Mouse (Mus musculus) midbrain, embryonic 16.5 days (tissue): ENCODE results near the gene Prkce. TPM values are rescaled to one million over a fixed set of nuclear protein-coding genes. Genes with fewer than 3 reads are reported as not detected.

Source experiments
- ATAC-seq: fragments of 200-750 bp; cut with Nextera tagmentation; 2 replicates; pipeline ENCODE4 v1.8.0; 2017; ENCODE audit warnings: moderate TSS enrichment
- H3K27ac ChIP-seq: fragments of 300-500 bp; sonication (generic); 2 replicates; pipeline ENCODE4 v1.5.1; 2014; ENCODE audit warnings: mild to moderate bottlenecking, low read length, mixed read lengths
- H3K27me3 ChIP-seq: fragments of 300-500 bp; sonication (generic); 2 replicates; pipeline ENCODE4 v1.6.1; 2014; ENCODE audit warnings: low read depth, low read length, mixed read lengths; ENCODE audit not compliant: control insufficient read depth, insufficient read depth
- H3K36me3 ChIP-seq: fragments of 300-500 bp; sonication (generic); 2 replicates; pipeline ENCODE4 v1.6.1; 2014; ENCODE audit warnings: mild to moderate bottlenecking, low read length, moderate library complexity, mixed read lengths; ENCODE audit not compliant: control insufficient read depth, insufficient read depth
- H3K4me1 ChIP-seq: fragments of 300-500 bp; sonication (generic); 2 replicates; pipeline ENCODE4 v1.6.1; 2014; ENCODE audit warnings: mild to moderate bottlenecking, low read length, mixed read lengths; ENCODE audit not compliant: control insufficient read depth, insufficient read depth
- H3K4me2 ChIP-seq: fragments of 300-500 bp; sonication (generic); 2 replicates; pipeline ENCODE4 v1.6.1; 2014; ENCODE audit warnings: mild to moderate bottlenecking, low read length, mixed read lengths
- H3K4me3 ChIP-seq: fragments of 300-500 bp; sonication (generic); 2 replicates; pipeline ENCODE4 v1.5.1; 2014; ENCODE audit warnings: low read depth, mild to moderate bottlenecking, low read length, moderate library complexity, mixed read lengths
- H3K9ac ChIP-seq: fragments of 300-500 bp; sonication (generic); 2 replicates; pipeline ENCODE4 v1.6.1; 2014; ENCODE audit warnings: low read depth, low read length, mixed read lengths
- H3K9me3 ChIP-seq: fragments of 300-500 bp; sonication (generic); replicated peaks from 2 replicates; pipeline ENCODE4 v1.6.1; 2014; ENCODE audit warnings: mild to moderate bottlenecking, low read length, mixed read lengths; ENCODE audit not compliant: control insufficient read depth, poor library complexity, severe bottlenecking
- WGBS: fragments of 180-500 bp; shearing (Covaris S2); extraction: QIAGEN DNeasy Blood & Tissue Kit; methylation state at CpG from one replicate; pipeline ENCODE4 v1.1.7; 2014; 5-methylcytosine and 5-hydroxymethylcytosine counted together
- polyA plus RNA-seq: library from polyadenylated mRNA; unstranded; fragments of >200 nt; fragmentation: Nextera tagmentation; extraction: Ambion mirVana; gene quantifications from 2 replicates; pipeline ENCODE4 v1.2.1, GENCODE M21; 2015

The Prkce gene
- polyA plus RNA-seq, 1 experiment from 2014 or later: 41.5 TPM

DNA sequence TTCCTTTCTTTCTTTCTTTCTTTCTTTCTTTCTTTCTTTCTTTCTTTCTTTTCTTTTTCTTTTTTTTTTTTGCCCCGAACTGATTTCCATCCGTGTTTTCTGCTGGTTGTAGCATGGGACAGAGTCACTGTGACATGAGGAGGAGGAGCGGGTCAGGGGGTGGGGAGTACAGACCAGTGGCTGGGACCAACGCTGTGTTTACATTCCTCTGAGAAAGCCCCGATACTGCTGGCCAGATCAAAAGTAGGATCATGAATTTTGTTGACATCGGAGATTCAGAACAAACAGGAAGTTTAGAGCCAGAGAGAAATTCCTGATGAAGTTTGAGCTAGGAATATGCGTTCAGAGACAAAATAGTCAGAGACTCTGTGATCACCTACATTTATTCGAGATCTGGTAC lies 405.0 kb downstream of the Prkce start:
- no peak overlapping the region for H3K4me2 ChIP-seq
- H3K4me3 ChIP-seq: no peak overlapping the region
- no peaks in the 10 kb centered on the region for H3K4me1 ChIP-seq
- no peak for ATAC-seq
- 80% methylated on average over 8 of the region's 8 CpGs for WGBS
- H3K27ac ChIP-seq: no peak overlapping the region
- no peak overlapping the region for H3K9ac ChIP-seq
- no peaks in the 10 kb centered on the region for H3K36me3 ChIP-seq
- no peaks in the 10 kb centered on the region for H3K27me3 ChIP-seq
- no peaks in the 10 kb centered on the region for H3K9me3 ChIP-seq

GRCm38 (mm10) chr17:86573596-86574248 lies 406.1 kb downstream of the Prkce start:
- Histone ChIP-seq H3K4me3 (no peak overlapping the region), H3K36me3 (no peaks in the 10 kb centered on the region), H3K27me3 (no peaks in the 10 kb centered on the region), H3K4me1 (no peaks in the 10 kb centered on the region), H3K9ac (no peak overlapping the region), H3K27ac (no peak overlapping the region), H3K4me2 (no peak overlapping the region), H3K9me3 (no peaks in the 10 kb centered on the region)
- 84% methylated on average over 16 of the region's 16 CpGs for WGBS
- ATAC-seq: no peak

- no peak overlapping the region for H3K27ac ChIP-seq
- H3K4me1 ChIP-seq: no peaks in the 10 kb centered on the region
- H3K27me3 ChIP-seq: no peaks in the 10 kb centered on the region
- no peak overlapping the region for H3K9ac ChIP-seq
- H3K9me3 ChIP-seq: no peaks in the 10 kb centered on the region
- no peak overlapping the region for H3K4me3 ChIP-seq
- WGBS: 78% methylated on average over 6 of the region's 6 CpGs
- no peak overlapping the region for H3K4me2 ChIP-seq
- no peaks in the 10 kb centered on the region for H3K36me3 ChIP-seq
- ATAC-seq: no peak
Measured at GRCm38 (mm10) chr17:86580724-86581123, 413.1 kb downstream of the Prkce start.

DNA sequence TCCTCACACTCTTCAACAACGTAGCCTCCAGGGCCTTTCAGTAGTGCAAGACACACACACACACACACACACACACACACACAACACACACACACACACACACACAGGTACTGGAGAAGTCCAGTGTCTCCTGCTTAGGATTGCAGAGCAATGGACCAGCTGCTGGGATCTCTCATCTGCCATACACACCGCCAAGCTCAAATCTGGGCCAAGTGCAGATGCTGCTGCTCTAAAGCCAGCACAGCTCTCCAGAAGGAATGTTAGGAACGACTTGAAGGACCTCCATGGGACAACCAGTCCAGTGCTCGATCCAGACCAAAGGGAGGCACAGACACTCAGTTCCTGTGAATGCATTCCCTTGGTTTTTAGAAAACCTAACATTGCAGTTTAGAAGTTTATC lies 414.8 kb downstream of the Prkce start:
- Histone ChIP-seq H3K9ac (no peak overlapping the region), H3K9me3 (no peaks in the 10 kb centered on the region), H3K27me3 (no peaks in the 10 kb centered on the region), H3K36me3 (no peaks in the 10 kb centered on the region), H3K4me2 (no peak overlapping the region), H3K4me1 (no peaks in the 10 kb centered on the region), H3K4me3 (no peak overlapping the region), H3K27ac (no peak overlapping the region)
- WGBS: 82% methylated on average over 4 of the region's 4 CpGs
- ATAC-seq: no peak

GRCm38 (mm10) chr17:86586441-86586840 lies 418.9 kb downstream of the Prkce start:
- H3K4me2 ChIP-seq: no peak overlapping the region
- no peak for ATAC-seq
- WGBS: 82% methylated on average over 5 of the region's 5 CpGs

GRCm38 (mm10) chr17:86588704-86589449 lies 421.3 kb downstream of the Prkce start:
- ATAC-seq: no peak
- WGBS: 62% methylated on average over 5 of the region's 5 CpGs
- Histone ChIP-seq H3K27ac (no peak overlapping the region), H3K4me2 (no peak overlapping the region), H3K9ac (no peak overlapping the region), H3K27me3 (no peaks in the 10 kb centered on the region), H3K36me3 (no peaks in the 10 kb centered on the region), H3K9me3 (no peaks in the 10 kb centered on the region), H3K4me3 (no peak overlapping the region), H3K4me1 (no peaks in the 10 kb centered on the region)

More at GRCm38 (mm10) chr17:86586441-86586840, 418.9 kb downstream of the Prkce start:
- Histone ChIP-seq H3K4me1 (no peaks in the 10 kb centered on the region), H3K4me3 (no peak overlapping the region), H3K27me3 (no peaks in the 10 kb centered on the region), H3K9ac (no peak overlapping the region), H3K36me3 (no peaks in the 10 kb centered on the region), H3K27ac (no peak overlapping the region), H3K9me3 (no peaks in the 10 kb centered on the region)

DNA sequence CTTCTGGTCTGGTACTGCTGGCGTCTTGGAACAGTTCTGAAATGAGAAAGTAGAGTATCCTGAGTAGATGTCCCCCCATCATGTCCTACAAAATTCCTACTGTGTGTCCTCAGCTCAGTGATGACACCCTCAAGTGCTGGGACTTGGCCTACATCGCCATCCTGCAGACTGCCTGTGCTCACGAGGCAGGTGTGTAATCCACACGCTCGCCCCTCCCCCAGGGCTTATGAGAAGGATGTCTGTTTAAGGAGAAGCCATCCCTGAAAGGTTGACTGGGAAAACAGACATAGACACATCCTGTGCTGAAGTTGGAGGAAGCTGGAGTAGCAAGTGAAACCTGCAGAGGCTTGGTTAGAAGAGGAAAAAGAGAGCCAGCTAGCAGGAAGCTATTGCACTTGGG lies 422.1 kb downstream of the Prkce start:
- H3K27ac ChIP-seq: no peak overlapping the region
- no peak for ATAC-seq
- H3K4me3 ChIP-seq: no peak overlapping the region
- WGBS: 91% methylated on average over 5 of the region's 5 CpGs
- no peaks in the 10 kb centered on the region for H3K9me3 ChIP-seq
- H3K27me3 ChIP-seq: no peaks in the 10 kb centered on the region
- H3K9ac ChIP-seq: no peak overlapping the region
- no peaks in the 10 kb centered on the region for H3K36me3 ChIP-seq
- H3K4me2 ChIP-seq: no peak overlapping the region
- no peaks in the 10 kb centered on the region for H3K4me1 ChIP-seq

GRCm38 (mm10) chr17:86591241-86591640 lies 423.7 kb downstream of the Prkce start:
- no peak overlapping the region for H3K4me2 ChIP-seq
- no peaks in the 10 kb centered on the region for H3K27me3 ChIP-seq
- no peaks in the 10 kb centered on the region for H3K4me1 ChIP-seq
- H3K27ac ChIP-seq: no peak overlapping the region
- H3K9me3 ChIP-seq: no peaks in the 10 kb centered on the region
- no peak for ATAC-seq
- H3K9ac ChIP-seq: no peak overlapping the region
- 80% methylated on average over 10 of the region's 10 CpGs for WGBS
- no peak overlapping the region for H3K4me3 ChIP-seq
- H3K36me3 ChIP-seq: no peaks in the 10 kb centered on the region

DNA sequence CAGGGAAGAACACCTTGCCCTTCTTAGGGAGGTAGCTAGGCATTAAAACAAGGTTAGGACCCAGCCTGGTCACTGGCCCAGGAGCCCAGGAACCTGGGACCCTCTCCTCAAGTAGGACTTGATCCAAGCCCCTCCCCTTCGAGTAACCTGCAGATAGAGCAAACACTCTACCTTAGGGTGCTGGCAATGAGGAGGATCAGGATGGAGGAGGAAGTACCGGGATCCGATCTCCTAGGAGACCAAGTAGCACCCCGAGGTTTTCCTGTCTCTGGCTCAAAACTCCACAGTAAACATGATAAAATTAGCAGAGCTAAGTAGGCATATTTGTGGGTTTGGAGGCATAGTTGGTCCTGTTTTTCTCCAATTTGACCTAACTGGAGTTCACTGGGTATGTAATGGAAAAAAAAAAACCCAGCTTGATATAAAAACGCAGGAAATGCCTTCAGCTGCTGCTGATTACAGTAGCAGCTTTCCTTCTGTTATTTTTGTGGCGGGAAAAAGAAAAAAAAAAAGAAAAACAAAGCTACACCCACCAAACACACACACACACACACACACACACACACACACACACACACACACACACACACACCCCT lies 425.5 kb downstream of the Prkce start:
- Histone ChIP-seq H3K9ac (no peak overlapping the region), H3K9me3 (no peaks in the 10 kb centered on the region), H3K4me1 (no peaks in the 10 kb centered on the region), H3K36me3 (no peaks in the 10 kb centered on the region), H3K4me2 (no peak overlapping the region), H3K4me3 (no peak overlapping the region), H3K27ac (no peak overlapping the region), H3K27me3 (no peaks in the 10 kb centered on the region)
- 75% methylated on average over 6 of the region's 6 CpGs for WGBS
- ATAC-seq: no peak
